Mouse (Mus musculus): ENCODE measurements around the gene Gm17728. TPM values are rescaled to one million over a fixed set of nuclear protein-coding genes. Genes with fewer than 3 reads are reported as not detected.
"Not testable (repeated sequence)": the region's sequence is repeated elsewhere in the genome, so short reads cannot be mapped to it uniquely, and the experiment has no call there.

Gene Gm17728
- total RNA-seq (2021), result not detected
- long read RNA-seq, experiment 1, result 0 reads
- long read RNA-seq, experiment 2, result 0 reads

- H3K4me3 ChIP-seq; DNase-seq; H3K27ac ChIP-seq; intact Hi-C loops (cut with DNase I): not testable (repeated sequence)
These were observed at the start of gene Gm17728 for GRCm38 (mm10) chr17:9421760-9422159. Gm17728 (plus strand) TSS chr17:9422060.

- no peak overlapping the region for H3K27ac ChIP-seq
- DNase-seq, result no peak
- intact Hi-C loops (cut with DNase I), result no loop called here
- H3K4me3 ChIP-seq, result no peak overlapping the region
- no peak for TF ChIP-seq CTCF (IDR thresholded peaks at IDR 0.05)
These were observed 24.4 kb upstream of the Gm17728 start for GRCm38 (mm10) chr17:9397493-9397892.

DNA sequence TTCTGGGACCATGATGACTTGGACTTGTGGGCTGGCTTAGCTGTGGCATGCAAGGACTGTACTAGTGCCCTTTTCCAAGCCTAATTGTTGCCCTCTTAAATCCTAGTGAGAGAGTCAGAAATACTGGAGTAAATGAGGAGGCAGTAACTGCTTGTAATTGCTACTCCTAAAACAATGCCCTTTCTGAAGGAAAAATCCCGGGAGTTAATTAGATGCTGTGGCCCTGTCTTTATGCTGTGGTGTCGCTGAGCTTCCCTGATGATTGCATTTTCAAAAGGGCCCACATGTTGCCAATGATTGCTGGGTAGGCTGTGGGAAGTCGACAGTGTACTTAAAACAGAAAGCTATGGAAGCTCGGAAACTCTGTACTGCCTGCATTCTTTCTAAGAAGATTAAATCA is 23.3 kb upstream of the Gm17728 start:
- Histone ChIP-seq H3K4me3 (no peak overlapping the region), H3K27ac (no peak overlapping the region)
- intact Hi-C loops (cut with DNase I), result no loop called here
- no peak for DNase-seq
- no peak for TF ChIP-seq CTCF (IDR thresholded peaks at IDR 0.05)

GRCm38 (mm10) chr17:9403991-9404390 is 17.9 kb upstream of the Gm17728 start:
- no peak overlapping the region for H3K4me3 ChIP-seq
- intact Hi-C loops (cut with DNase I), result no loop called here
- DNase-seq, result no peak
- no peak overlapping the region for H3K27ac ChIP-seq
- TF ChIP-seq CTCF (IDR thresholded peaks at IDR 0.05), result no peak

DNA sequence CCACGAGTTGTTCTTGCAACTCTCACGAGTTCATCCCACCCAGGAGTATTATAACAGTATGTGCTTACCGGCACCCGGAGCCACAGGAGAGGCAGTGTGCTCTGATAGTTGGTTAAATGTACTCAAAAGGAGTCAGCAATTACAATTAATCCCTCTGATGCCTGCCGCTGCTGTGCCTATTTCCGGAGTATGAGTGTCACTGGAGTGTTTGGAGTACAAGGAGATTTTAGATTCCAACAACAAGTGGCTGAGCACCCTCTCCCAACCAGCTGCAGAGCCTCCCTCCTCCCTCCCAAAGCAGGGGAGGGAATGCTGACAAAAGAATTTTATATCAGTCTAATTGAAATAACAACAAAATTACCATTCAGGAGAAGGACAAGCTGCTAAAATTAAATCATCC is 14.2 kb upstream of the Gm17728 start:
- no peak overlapping the region for H3K27ac ChIP-seq
- H3K4me3 ChIP-seq, result no peak overlapping the region
- intact Hi-C loops (cut with DNase I), result no loop called here
- no peak for DNase-seq
- no peak for TF ChIP-seq CTCF (IDR thresholded peaks at IDR 0.05)

DNA sequence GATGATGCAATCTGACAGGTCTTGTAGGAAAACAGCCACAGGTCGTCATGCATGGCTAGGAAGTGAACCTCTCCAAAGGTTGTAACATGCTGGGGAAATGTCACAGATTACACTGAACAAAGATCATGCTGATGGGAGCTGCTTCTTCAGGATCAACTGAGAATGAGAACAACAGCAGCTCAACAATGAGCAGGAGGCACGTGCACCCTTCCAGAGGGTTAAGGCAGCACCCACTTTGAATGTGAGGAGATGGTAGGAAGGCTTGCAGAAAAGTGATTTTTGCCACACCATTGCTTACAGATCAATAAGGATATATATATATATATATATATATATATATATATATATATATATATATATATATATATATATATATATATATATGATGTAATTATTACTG is 2.8 kb upstream of the Gm17728 start:
- no peak overlapping the region for H3K4me3 ChIP-seq
- intact Hi-C loops (cut with DNase I), result no loop called here
- no peak overlapping the region for H3K27ac ChIP-seq
- TF ChIP-seq CTCF (IDR thresholded peaks at IDR 0.05), result no peak
- no peak for DNase-seq

GRCm38 (mm10) chr17:9428374-9428994 is 6.6 kb downstream of the Gm17728 start:
- intact Hi-C loops (cut with DNase I), result no loop called here
- Histone ChIP-seq H3K4me3 (no peak overlapping the region), H3K27ac (no peak overlapping the region)
- DNase-seq, result no peak
- TF ChIP-seq CTCF (IDR thresholded peaks at IDR 0.05), result peak; percentile 38

- Histone ChIP-seq H3K27ac (no peak overlapping the region), H3K4me3 (no peak overlapping the region)
- TF ChIP-seq CTCF (IDR thresholded peaks at IDR 0.05), result no peak
- intact Hi-C loops (cut with DNase I), result no loop called here
- no peak for DNase-seq
These were observed 18.3 kb downstream of the Gm17728 start for GRCm38 (mm10) chr17:9439997-9440655.

- H3K4me3 ChIP-seq, result no peak overlapping the region
These were observed 34.5 kb downstream of the Gm17728 start for GRCm38 (mm10) chr17:9456406-9456805.

DNA sequence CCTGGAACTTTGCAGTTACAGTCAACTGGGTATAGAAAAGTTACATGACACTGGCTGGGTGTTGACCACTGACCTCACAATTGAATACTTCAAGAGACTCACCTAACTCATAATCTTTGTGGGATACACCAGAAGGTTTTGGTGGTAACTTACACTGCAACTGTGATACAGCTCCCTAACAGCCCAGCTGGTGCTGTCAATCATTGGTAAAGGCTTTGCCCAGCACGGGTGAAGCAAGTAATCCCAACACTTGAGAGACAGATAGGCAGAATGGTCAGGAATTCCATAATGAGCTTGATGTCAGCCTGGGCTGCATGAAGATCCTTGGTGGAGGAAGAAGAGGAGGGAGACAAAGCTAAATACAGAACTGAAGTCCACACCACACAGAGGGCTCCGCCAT is 39.0 kb downstream of the Gm17728 start:
- TF ChIP-seq CTCF (IDR thresholded peaks at IDR 0.05), result no peak
- intact Hi-C loops (cut with DNase I), result no loop called here
- Histone ChIP-seq H3K27ac (no peak overlapping the region), H3K4me3 (no peak overlapping the region)
- no peak for DNase-seq

More at GRCm38 (mm10) chr17:9456406-9456805, 34.5 kb downstream of the Gm17728 start:
- TF ChIP-seq CTCF (IDR thresholded peaks at IDR 0.05), result no peak
- no peak overlapping the region for H3K27ac ChIP-seq
- intact Hi-C loops (cut with DNase I), result no loop called here
- no peak for DNase-seq

Other genes starting within 250 kb of the Gm17728 start
- gene Pabpc6, start 247.7 kb downstream of the Gm17728 start, total RNA-seq (2021), result not detected